Mouse (Mus musculus): ENCODE measurements around the gene Eral1. TPM values are rescaled to one million over a fixed set of nuclear protein-coding genes. Genes with fewer than 3 reads are reported as not detected.

Eral1 gene
- total RNA-seq, 2 experiments from 2014 or later = 18.9 to 22.2 TPM

DNA sequence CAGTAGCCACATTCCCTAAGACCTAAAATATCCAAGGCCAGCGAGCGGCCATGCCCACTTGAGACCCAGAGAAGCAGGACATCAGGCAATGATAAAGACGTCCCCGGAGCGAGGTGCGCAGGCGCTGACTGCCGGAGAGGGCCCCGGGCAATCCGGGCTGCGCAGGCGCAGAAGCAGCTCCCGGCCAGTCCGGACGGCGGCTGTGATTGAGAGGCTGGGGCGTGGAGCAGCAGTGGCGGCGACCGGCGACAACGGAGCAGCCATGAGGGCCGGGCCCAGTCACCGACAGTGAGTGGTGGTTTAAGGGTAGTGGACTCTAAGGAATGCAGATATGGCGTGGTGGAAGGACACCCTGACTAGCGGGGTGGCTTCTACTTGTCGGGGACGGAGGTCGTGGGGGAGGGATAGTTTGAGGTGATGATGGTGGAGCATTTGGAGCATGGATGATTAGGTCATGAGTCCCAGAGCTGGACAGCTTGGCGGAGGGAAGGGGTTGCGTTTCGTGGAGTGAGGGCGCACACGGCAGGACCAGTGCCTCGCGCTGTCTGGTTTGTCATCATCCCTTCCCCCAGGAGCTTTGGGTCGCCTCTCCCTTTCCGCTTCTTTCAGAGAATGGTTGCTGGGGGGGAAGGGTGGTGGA is 14.4 kb upstream of the Eral1 start, which contains the start of gene Fam222b:
Gene Fam222b (plus strand): TSS at position 157 of the 640 bp plus-strand sequence.
- peak; percentile 95 for DNase-seq
- intact Hi-C loops (cut with DNase I; ENCODE audit: low total_unique reads) = no loop called here

DNA sequence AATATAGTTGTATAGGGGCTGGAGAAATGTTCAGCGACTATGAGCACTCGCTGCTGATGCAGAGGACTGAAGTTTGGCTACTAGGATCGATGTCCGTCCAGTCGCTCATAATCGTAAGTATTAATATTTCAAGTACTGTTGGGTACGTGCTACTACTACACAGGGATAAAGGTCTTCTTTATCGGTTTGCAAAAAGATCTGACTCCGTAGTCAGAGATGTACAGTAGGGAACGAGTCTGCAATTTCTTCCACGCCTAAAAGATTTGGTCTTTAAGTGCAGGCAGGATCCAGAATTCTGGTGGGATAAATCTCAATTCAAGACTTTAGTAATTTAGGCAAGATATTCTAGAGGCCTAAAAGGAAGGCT is 13.9 kb upstream of the Eral1 start:
- no peak for DNase-seq
- intact Hi-C loops (cut with DNase I; ENCODE audit: low total_unique reads) = no loop called here

DNA sequence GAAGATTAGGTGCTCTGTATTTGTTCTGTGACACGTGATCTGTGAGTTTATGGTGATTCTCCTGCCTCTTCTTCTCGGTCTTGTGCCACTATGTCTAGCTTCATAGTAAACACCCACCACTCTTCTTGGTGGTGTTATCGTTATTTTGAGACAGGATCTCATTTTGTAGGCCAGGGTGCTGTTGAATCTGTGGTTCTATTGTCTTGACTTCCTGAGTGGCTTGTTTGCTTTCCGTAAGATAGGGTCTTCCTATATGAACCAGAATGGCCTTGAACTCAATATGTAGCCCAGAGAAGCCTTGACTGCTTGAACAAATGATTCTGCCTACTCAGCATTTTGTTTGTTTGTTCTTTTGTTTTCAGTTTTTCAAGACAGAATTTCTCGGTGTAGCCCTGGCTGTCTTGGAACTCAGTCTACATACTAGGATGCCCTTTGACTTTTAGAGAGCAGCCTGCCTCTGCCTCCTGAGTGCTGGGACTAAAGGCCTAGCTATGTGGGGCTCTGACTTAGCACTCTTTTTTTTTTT is 7.6 kb upstream of the Eral1 start:
- intact Hi-C loops (cut with DNase I; ENCODE audit: low total_unique reads) = no loop called here

DNA sequence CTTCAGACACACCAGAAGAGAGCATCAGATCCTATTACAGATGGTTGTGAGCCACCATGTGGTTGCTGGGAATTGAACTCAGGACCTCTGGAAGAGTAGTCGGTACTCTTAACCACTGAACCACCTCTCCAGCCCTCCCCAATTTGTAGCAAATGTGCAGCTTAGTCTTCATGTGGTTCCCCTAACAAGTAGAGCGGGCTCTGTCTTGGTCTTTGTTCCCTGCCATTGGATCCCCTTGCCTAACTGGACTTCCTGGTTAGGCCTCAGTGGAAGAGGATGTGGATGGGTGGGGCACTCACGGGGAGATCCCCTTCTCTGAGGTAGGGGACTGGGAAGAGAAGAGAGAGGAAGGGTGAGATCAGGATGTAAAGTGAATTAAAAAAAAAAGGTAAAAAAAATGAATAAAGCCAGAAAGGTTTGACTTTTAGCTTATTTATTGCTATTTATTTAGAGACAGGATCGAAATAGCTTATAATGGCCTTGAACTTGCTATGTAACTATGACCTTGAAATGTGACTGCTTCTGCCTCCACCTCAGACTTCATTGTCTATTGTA is 6.8 kb upstream of the Eral1 start:
- intact Hi-C loops (cut with DNase I; ENCODE audit: low total_unique reads) = no loop called here
- DNase-seq = no peak

More for the DNA sequence above, 7.6 kb upstream of the Eral1 start:
- no peak for DNase-seq

DNA sequence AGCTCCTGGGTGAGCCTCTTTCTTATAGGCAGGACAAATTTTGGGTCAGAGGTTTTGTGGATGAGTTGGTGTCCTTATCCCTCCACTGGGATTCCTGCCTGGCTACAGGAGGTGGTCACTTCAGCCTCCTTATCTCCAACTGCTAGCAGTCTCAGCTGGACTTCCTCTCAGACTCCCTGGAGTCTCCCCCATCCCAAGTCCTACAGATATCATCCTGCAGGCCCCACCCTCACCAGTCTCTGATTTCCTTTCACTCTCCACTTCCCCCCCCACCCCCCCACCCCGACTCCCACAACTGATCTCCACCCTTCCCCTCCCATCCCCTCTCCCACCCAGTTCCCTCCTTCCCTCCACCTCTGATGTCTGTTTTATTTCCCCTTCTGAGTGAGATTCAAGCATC is 3.4 kb upstream of the Eral1 start:
- intact Hi-C loops (cut with DNase I; ENCODE audit: low total_unique reads) = no loop called here
- no peak for DNase-seq

DNA sequence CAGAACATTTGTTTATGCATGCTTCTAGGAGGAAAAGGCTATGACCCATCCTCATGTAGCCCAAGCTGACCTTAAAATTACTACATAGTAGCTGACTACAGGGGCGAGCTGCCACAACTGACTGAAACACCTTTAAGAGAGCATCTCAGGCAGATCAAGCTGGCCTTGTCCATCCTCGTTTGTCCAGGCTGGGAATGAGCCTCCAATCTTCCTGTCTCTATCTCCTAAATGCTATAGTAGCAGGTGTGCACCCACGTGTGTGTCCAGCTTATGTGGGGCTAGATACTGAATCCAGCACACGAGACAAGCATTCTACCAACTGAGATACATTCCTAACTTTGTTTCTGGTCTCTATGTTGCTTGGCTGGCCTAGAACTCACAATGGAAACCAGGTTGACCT is 5.5 kb downstream of the Eral1 start:
- intact Hi-C loops (cut with DNase I; ENCODE audit: low total_unique reads) = no loop called here
- DNase-seq = no peak

DNA sequence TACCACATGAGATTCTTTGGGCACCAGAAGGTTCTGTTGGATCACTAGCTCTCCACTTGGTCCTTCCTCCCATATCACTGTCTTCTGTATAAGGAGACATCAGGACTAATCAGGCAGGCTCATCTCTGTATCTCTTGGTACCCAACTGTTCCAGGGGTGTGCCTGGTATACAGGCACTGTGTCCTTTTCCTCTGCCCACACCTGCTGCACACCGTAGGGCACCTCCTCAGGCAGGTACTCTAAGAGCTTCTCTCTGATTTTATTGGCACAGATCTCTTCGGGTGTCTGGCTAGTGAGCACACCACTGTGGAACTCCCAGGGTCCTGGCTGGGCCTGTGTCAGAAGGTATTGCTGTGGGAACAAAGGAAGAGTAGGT is 5.9 kb downstream of the Eral1 start:
- intact Hi-C loops (cut with DNase I; ENCODE audit: low total_unique reads) = no loop called here
- no peak for DNase-seq

DNA sequence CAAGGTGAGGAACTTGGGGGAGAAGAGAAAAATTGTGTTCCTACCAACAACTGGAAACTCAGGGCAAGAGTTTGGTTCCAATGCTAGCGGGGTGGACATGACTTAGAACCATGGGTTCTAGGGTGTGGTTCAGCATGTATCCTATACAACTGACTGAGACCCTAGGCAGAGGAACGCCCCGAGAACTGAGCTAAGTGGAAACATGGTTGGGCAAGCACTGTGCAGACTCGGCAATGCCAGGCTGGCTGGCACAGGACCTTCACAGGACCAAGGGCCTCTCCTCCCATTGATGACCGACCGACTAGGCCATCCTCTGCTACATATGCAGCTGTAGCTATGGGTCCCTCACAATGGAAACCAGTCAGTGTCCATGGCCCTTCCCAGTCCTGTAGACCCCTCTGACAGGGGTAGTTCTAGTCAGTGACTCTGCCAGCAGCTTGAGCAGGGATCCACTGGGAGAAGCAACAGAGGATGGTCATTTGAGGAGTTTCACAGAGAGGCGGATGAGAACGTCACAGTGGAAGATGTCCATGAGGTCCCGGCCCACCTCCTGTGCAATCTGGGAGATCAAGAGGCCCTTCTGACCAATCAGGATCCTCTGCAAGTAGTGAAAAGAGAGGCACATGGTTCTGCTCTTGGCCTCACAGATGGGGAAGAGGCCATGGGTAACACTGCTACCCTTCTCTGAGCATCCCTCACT is 6.5 kb downstream of the Eral1 start:
- intact Hi-C loops (cut with DNase I; ENCODE audit: low total_unique reads) = no loop called here
- no peak for DNase-seq

DNA sequence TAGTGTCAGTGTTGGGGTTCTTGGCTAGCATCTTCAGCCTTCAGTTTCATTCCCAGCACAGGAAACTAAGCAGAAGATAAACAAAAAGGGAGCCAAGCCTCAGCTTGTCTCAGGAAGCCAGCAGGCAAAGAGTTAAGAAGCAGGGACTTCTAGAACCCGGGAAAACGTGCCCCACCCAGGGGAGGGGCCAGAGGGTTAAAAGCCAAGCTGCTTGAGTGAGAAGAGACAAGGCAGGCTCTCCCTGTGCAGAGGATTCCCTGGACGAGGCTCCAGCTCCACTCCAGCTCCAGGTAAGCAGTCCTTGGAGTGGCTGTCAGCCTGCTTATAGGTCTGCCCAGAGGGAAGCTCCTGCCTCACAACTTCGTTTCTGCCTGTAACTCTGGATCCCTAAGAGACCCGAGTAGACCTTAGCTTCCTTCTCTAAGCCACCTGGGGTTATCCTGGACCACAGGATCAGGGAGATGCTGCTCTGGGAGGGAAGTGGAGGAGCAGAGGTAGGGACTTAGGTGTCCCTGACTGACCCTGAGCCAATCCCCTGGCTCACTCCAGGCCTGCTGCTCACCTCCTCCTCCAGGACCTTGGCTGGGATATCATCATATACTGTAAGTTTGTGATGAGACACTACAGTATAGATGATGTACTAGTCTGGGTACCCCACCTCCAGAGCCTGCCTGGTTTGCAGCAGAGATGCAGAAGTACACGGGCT is 7.6 kb downstream of the Eral1 start:
- DNase-seq = no peak
- intact Hi-C loops (cut with DNase I; ENCODE audit: low total_unique reads) = no loop called here

DNA sequence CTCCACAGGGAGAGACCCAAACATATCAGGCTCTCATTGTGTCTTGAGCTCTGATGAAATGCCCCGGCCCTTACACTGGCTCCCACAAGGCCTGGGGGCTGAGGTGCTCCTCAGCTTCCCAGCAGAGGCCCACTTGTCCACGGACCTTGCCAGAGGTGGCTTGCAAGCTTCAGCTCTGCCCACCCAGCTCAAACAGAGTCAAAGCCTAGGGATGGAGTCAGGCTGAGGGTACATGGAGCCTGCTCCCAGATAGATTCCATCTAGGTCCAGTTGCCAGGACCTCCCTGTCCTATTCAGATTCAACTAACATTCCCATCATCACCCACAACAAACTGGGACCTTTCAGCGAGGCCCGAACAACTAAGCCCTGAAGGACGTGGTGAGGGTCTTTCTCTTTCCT is 8.2 kb downstream of the Eral1 start:
- DNase-seq = no peak
- intact Hi-C loops (cut with DNase I; ENCODE audit: low total_unique reads) = no loop called here

DNA sequence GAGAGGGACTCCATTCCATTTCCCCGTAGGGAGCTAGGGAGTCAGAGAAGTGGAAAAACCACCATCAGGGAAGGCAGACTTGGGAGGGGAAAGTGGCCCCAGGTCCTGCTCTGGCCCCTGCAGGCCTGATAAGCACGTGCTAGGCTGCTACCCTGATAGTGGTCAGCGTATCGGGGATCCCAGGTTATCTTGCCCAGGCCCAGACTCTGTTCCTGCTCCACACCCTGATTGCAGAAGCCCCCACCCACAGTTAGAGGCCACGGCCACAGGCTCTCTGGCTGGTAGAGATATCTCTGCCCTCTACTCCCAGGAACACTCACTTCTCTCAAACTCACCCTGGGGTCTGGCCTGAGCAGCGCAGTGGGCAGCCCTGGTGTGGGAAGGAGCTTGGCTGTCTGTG is 10.5 kb downstream of the Eral1 start:
- no peak for DNase-seq
- intact Hi-C loops (cut with DNase I; ENCODE audit: low total_unique reads) = no loop called here

DNA sequence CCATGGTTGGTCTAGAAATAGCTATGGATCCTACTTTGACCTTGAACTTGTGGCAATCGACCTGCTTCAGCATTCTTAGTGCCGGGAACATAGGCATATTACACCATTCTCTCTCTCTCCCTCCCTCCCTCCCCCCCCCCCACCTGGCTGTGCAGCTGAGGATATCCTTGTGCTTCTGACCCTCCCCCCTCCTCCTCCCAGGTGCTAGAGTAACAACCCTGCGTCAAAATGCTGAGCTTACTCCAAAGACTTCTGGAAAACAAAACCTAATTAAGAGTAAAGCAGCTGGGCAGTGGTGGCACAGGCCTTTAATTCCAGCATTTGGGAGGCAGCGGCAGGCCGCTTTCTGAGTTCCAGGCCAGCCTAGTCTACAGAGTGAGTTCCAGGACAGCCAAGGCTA is 11.1 kb downstream of the Eral1 start:
- DNase-seq = no peak
- intact Hi-C loops (cut with DNase I; ENCODE audit: low total_unique reads) = no loop called here

DNA sequence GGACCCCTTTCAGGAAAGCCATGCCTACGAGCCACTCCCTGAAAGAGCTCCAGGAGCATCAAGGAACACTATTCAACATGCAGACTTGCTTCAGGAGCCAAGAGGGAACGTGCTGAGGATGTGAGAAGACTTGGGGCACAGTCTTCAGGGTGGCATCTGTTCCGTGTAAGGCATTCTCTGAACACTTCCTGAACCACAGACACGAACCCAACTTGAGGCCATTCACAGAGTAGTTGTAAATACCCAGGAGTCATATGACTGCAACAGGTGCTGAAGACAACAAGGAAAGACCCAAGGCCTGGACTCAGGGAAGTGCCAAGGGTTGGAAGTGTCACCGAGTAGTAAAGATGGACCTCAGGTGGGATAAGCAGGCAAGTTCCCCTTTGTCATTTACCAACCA is 12.6 kb downstream of the Eral1 start:
- intact Hi-C loops (cut with DNase I; ENCODE audit: low total_unique reads) = no loop called here
- DNase-seq = no peak

DNA sequence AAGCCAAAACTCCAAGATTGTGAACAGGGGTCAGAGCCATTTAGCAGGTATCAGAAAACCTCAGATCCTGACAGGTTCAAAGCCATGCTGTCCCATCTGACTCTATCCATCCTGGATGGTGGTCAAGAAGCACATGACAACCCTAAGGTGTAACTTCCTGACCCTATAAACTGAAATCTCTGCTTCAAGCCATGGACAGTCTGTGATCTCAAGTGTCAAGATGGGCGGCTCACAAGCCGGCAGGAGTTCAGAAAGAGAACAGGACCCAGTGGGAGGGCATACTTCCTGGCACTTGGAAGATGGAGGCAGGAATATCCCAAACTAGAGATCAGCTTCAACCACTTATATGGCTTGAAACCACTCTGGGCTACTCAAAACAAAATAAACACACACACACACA is 13.5 kb downstream of the Eral1 start:
- DNase-seq = no peak
- intact Hi-C loops (cut with DNase I; ENCODE audit: low total_unique reads) = no loop called here

DNA sequence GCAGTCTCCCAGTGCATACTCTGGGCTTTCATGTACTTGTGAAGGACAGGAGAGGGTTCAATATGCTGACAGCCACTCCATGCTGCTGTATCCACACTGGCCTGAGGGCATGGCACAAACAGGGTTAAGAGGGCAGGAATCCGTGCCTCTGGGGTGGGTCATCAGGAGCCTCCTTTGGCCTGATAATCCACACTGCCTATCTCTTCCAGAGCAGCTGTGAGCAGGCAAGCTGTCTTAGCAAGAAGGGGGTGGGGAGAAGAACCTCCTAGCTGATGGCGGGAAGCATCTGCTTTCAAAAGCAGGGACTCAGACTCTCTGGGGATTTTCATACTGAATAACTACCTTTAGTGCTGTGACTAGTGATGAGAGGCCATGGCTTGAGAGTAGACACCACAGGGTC is 14.3 kb downstream of the Eral1 start:
- DNase-seq = no peak
- intact Hi-C loops (cut with DNase I; ENCODE audit: low total_unique reads) = no loop called here

DNA sequence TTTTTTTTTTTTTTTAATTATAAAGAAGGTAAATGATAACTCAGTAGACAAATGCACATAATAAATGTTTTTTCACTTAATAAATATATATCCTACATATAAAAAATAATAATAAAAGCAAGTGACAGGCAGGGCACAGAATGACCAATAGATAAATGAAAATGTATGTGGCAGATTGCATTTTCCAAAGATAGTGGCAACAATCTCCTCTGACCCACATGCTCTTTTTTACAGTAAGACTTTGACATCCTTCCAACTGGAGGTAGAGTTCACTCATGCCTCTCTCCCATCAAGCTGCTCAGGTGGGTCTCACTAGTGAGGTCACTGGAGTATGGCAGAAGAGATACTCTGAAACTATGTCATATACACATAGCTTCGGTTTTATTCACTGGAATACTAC is 17.6 kb downstream of the Eral1 start:
- intact Hi-C loops (cut with DNase I; ENCODE audit: low total_unique reads) = no loop called here
- DNase-seq = no peak

DNA sequence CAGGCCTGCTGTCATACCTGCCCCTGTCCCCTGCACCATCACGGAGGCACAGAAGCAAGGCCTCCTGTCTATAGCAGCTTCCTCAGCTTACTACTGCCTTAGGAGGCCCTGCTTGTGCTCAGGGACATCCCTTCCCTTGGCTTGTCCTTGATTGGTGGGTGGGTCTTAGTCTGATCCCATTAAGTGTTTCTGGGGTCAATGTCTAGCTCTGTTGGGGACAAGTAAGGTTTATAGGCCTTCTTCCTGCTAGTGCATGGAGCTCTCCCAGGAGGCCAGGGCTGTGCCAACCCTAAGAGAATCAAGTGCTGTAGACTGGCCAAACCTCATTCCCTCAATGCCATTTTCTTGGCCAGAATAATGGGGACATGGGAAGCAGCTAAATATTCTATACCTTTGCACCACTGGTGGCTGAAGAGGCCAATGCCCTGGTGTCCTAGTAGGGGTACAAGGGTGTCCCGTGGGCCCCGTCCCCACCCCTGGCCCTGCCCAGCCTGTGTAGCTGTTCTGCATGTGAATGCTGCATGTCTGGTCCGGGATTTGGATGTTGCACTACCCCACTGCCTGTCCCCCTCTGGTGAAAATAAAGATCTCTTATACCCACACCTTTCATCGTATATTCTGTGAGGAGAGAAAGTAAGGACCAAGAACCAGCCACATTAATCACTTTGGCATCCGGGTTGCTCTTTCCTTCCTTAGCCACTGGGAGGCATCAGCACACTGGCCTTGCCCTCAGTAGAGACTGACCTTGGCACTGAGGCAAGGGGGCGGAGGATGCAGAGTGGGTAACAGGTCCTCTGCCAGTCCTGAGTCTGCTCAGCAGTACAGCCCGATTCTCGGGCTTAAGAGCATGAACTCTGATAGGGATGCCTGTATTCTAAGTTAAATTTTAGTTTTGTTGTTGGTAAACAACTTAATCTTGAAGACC is 20.1 kb downstream of the Eral1 start:
- intact Hi-C loops (cut with DNase I; ENCODE audit: low total_unique reads) = loop anchor here (5.0 kb wide), 2 partner anchors 97 to 117 kb away; partner anchors contain the start of genes Nek8 and Tlcd1
- peak; percentile 87 for DNase-seq

DNA sequence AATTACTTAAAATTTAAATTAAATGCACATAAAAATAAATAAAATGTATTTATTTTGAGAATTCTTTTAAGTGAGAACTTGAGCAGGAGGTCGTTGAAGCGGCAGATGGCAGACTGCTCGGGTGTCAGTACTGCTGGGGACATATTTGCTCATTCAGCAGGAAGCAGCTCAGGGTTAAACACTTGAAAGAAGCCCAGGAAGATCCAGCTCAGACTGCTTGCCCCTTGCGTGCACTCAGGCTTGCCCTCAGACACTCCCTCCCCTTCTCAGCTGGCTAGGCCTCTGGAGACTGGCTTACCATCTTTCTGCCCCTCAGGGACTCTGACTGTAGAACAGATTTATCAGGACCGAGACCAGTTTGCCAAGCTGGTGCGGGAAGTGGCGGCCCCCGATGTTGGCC is 23.2 kb downstream of the Eral1 start:
- intact Hi-C loops (cut with DNase I; ENCODE audit: low total_unique reads) = loop anchor here (5.0 kb wide), 2 partner anchors 100 to 120 kb away; partner anchors contain the start of genes Nek8 and Tlcd1
- no peak for DNase-seq

DNA sequence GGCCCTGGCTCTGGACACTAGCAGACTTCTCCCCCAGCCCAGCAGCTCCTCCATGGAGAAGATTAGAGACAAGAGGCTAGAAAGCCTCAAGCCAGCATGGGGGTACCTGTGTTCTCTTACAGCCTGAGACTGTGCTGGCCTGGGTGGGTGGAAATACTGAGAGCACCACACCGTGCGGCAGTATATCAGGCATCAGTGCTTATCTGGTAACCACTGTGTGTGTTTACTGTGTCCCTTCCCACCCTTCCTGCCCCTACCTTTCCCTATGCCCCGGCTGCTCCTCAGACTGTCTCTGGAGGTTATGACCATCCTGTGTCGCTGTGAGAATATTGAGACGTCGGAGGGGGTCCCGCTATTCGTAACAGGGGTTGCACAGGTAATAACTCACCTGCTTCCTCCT is 27.1 kb downstream of the Eral1 start:
- intact Hi-C loops (cut with DNase I; ENCODE audit: low total_unique reads) = no loop called here
- DNase-seq = no peak

All from gastrocnemius, postnatal 14 days (tissue).